Mouse (Mus musculus) hematopoietic stem cell, adult 5-6 weeks (primary cell): Measurements from ENCODE around the gene Thsd7b. TPM values are rescaled to one million over a fixed set of nuclear protein-coding genes. Genes with fewer than 3 reads are reported as not detected.

Experiments used
- ATAC-seq, 2 experiments: fragments of 125-278 bp in 1 of 2; replicated peaks in 1 of 2; 2 replicates each; pipeline ENCODE4 v1.8.0; 2016 to 2017; ENCODE audit warnings: inconsistent platforms in 2 of 2, mild to moderate bottlenecking in 2 of 2, moderate number of reproducible peaks in 2 of 2, low read depth in 1 of 2, moderate TSS enrichment in 1 of 2; ENCODE audit not compliant: low FRiP score in 2 of 2, poor library complexity in 2 of 2, severe bottlenecking in 2 of 2, insufficient read depth in 1 of 2, low TSS enrichment in 1 of 2
- total RNA-seq: library from RNA; stranded (forward); fragments of 172-1452, 232-1000 nt; gene quantifications from 2 replicates; pipeline ENCODE4 v1.2.3, GENCODE M21; 2017

Thsd7b gene
- total RNA-seq, 1 experiment from 2014 or later, result not detected

GRCm38 (mm10) chr1:129484266-129485031 lies 211.3 kb downstream of the Thsd7b start:
- ATAC-seq, result no peak

- ATAC-seq, result peak; percentile 40 to 62; a peak in 1 of 4 replicates
Measured at GRCm38 (mm10) chr1:129491136-129491535, 218.0 kb downstream of the Thsd7b start.

- ATAC-seq, result no peak
Measured at GRCm38 (mm10) chr1:129493929-129494328, 220.8 kb downstream of the Thsd7b start.

GRCm38 (mm10) chr1:129501707-129502106 lies 228.6 kb downstream of the Thsd7b start:
- no peak for ATAC-seq

- ATAC-seq, result no peak
Measured at GRCm38 (mm10) chr1:129516379-129516778, 243.3 kb downstream of the Thsd7b start.

- ATAC-seq, result no peak
Measured at GRCm38 (mm10) chr1:129519751-129520150, 246.6 kb downstream of the Thsd7b start.

- ATAC-seq, result no peak
Measured at GRCm38 (mm10) chr1:129526967-129527366, 253.9 kb downstream of the Thsd7b start.

- ATAC-seq, result no peak
Measured at GRCm38 (mm10) chr1:129532206-129532605, 259.1 kb downstream of the Thsd7b start.

- no peak for ATAC-seq
Measured at GRCm38 (mm10) chr1:129538508-129538907, 265.4 kb downstream of the Thsd7b start.

- no peak for ATAC-seq
Measured at GRCm38 (mm10) chr1:129538970-129539369, 265.9 kb downstream of the Thsd7b start.

GRCm38 (mm10) chr1:129540751-129541150 lies 267.6 kb downstream of the Thsd7b start:
- no peak for ATAC-seq

- peak; percentile 29 to 42; a peak in 2 of 4 replicates for ATAC-seq
Measured at GRCm38 (mm10) chr1:129542563-129543146, 269.6 kb downstream of the Thsd7b start.

- no peak for ATAC-seq
Measured at GRCm38 (mm10) chr1:129543169-129543568, 270.1 kb downstream of the Thsd7b start.

- ATAC-seq, result no peak
Measured at GRCm38 (mm10) chr1:129558054-129558453, 285.0 kb downstream of the Thsd7b start.

GRCm38 (mm10) chr1:129559137-129559536 lies 286.0 kb downstream of the Thsd7b start:
- ATAC-seq, result no peak

GRCm38 (mm10) chr1:129559812-129560211 lies 286.7 kb downstream of the Thsd7b start:
- ATAC-seq, result peak; percentile 45 to 49; a peak in 3 of 4 replicates

- ATAC-seq, result no peak
Measured at GRCm38 (mm10) chr1:129562707-129563106, 289.6 kb downstream of the Thsd7b start.

GRCm38 (mm10) chr1:129570522-129570921 lies 297.4 kb downstream of the Thsd7b start:
- no peak for ATAC-seq

GRCm38 (mm10) chr1:129579955-129580354 lies 306.9 kb downstream of the Thsd7b start:
- ATAC-seq, result no peak
